Mouse (Mus musculus) thymus, adult 2 months (tissue): Measurements from ENCODE around the gene Neb. TPM values are rescaled to one million over a fixed set of nuclear protein-coding genes. Genes with fewer than 3 reads are reported as not detected.

ENCODE experiments used
- DNase-seq: peaks from one replicate; pipeline ENCODE4 v3.0.0; 2021
- H3K27ac ChIP-seq: fragments of 200-500 bp; 2 replicates; pipeline ENCODE4 v1.5.1; 2012; ENCODE audit warnings: low read length, control low read depth; ENCODE audit not compliant: control insufficient read depth, insufficient read depth
- H3K27me3 ChIP-seq: fragments of 200-500 bp; 2 replicates; pipeline ENCODE4 v1.6.1; 2012; ENCODE audit warnings: mild to moderate bottlenecking, low read length, moderate library complexity, mixed read lengths; ENCODE audit not compliant: control insufficient read depth, insufficient read depth
- H3K36me3 ChIP-seq: fragments of 200-500 bp; 2 replicates; pipeline ENCODE4 v1.6.1; 2012; ENCODE audit warnings: mild to moderate bottlenecking, low read length, moderate library complexity; ENCODE audit not compliant: control insufficient read depth, insufficient read depth
- H3K4me1 ChIP-seq: fragments of 200-500 bp; replicated peaks from 2 replicates; pipeline ENCODE4 v1.6.1; 2012; ENCODE audit warnings: low read length; ENCODE audit not compliant: control insufficient read depth, insufficient read depth
- H3K4me3 ChIP-seq: fragments of 200-500 bp; 2 replicates; pipeline ENCODE4 v1.5.1; 2012; ENCODE audit warnings: mild to moderate bottlenecking, low read length, control low read depth, moderate library complexity; ENCODE audit not compliant: control insufficient read depth, insufficient read depth
- CTCF ChIP-seq: fragments of 200-500 bp; IDR thresholded peaks from 2 replicates; pipeline ENCODE4 v1.5.1; 2012; ENCODE audit warnings: mild to moderate bottlenecking, control low read depth, low read length, moderate library complexity, borderline replicate concordance; ENCODE audit not compliant: control insufficient read depth, poor library complexity, insufficient read depth; ENCODE audit errors: extremely low read depth
- POLR2A ChIP-seq: fragments of 200-500 bp; IDR thresholded peaks from 2 replicates; pipeline ENCODE4 v1.6.1; 2012; ENCODE audit warnings: mild to moderate bottlenecking, low read length, control low read depth, moderate library complexity; ENCODE audit not compliant: control insufficient read depth, poor library complexity, insufficient read depth; ENCODE audit errors: extremely low read depth
- WGBS: fragments of 180-500 bp; shearing (Covaris S2); methylation state at CpG from one replicate; pipeline ENCODE4 v1.1.7; 2018; 5-methylcytosine and 5-hydroxymethylcytosine counted together
- polyA plus RNA-seq: library from polyadenylated mRNA; depleted of rRNA; stranded (reverse); fragments of >200 nt; gene quantifications from 2 replicates; pipeline ENCODE4 v1.2.3, GENCODE M21; 2012

The Neb gene
- polyA plus RNA-seq, 1 experiment = 0.85 TPM

DNA sequence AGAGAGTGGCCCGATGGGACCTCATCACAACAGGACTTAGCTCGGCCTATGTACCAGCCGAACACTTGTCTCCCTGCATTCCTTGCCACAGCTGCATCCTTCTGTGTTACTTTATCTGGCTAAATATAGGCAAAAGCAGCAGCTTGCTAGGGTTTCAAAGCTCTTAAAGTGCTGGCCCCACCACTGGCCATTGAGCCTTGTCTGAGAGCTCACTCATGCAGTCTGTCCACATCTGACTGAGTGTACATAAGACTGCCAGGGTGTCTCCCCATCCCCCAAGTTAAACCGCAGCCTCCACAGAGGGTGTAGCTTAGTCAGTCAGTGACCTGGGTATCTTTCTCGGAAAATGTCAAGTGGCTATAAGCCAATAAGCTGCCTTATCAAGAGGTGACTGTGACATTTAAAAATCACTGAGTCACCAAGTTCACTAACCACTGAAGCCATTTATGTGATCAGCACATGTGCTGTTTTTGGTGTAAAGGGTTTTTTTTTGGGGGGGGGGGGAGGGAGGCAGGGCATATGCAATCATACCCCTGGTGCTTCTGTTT is 59.2 kb downstream of the Neb start:
- H3K27ac ChIP-seq = no peak overlapping the region
- DNase-seq = no peak
- H3K27me3 ChIP-seq = no peaks in the 10 kb centered on the region
- peaks cover 10% of the 10 kb centered on the region for H3K4me1 ChIP-seq
- TF ChIP-seq CTCF (no peak), POLR2A (no peak)
- no peaks in the 10 kb centered on the region for H3K36me3 ChIP-seq
- no peak overlapping the region for H3K4me3 ChIP-seq
- WGBS = 23% methylated on average over 5 of the region's 5 CpGs

DNA sequence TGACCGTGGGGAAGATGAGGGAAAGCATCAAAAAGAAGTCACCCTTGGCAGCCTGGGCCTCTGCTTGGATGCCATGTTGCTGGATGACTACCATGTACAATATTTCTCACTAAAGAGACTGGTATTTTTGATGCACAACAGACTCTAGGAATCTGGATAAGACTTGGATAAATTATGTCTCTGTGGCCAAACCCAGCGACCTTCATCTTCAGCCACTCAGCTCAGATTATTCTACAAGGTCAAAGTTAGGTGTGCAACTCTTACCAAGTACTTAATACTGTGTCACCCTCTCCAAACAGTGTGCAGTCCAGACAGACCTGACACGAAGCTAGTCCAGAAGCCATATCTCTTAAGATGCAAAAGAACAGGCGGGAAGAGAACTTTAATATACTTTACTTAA is 60.8 kb downstream of the Neb start:
- no peaks in the 10 kb centered on the region for H3K27me3 ChIP-seq
- H3K36me3 ChIP-seq = no peaks in the 10 kb centered on the region
- TF ChIP-seq POLR2A (no peak), CTCF (no peak)
- WGBS = 94% methylated on average over 4 of the region's 4 CpGs
- peaks cover 10% of the 10 kb centered on the region for H3K4me1 ChIP-seq
- no peak for DNase-seq
- no peak overlapping the region for H3K27ac ChIP-seq
- H3K4me3 ChIP-seq = no peak overlapping the region

DNA sequence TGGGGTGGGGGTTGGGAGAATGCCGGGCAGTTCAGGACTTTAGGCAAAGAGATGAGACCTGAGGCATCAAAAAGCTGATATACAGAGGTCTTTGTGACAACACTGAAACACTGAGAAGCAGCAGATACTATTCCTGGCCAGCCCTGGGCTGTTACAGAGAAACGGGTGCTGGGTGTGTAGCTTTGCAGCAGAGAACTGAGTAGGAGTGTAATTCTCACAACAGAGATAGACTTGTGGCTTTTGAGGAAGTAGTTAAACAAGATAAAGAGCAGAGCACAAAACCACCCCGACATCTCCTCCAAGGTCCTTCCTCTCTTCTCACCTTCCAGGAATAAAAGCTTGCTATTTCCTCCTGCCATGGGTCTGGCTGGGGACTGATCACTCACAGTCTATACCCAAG is 62.5 kb downstream of the Neb start:
- peak; percentile 4 for DNase-seq
- H3K4me3 ChIP-seq = no peak overlapping the region
- 2% methylated on average over 3 of the region's 3 CpGs for WGBS
- H3K27me3 ChIP-seq = no peaks in the 10 kb centered on the region
- H3K36me3 ChIP-seq = no peaks in the 10 kb centered on the region
- peak overlapping the region; percentile 81; the same call in 1 of the 2 replicates for H3K27ac ChIP-seq
- TF ChIP-seq CTCF (no peak), POLR2A (no peak)
- peaks cover 12% of the 10 kb centered on the region for H3K4me1 ChIP-seq

DNA sequence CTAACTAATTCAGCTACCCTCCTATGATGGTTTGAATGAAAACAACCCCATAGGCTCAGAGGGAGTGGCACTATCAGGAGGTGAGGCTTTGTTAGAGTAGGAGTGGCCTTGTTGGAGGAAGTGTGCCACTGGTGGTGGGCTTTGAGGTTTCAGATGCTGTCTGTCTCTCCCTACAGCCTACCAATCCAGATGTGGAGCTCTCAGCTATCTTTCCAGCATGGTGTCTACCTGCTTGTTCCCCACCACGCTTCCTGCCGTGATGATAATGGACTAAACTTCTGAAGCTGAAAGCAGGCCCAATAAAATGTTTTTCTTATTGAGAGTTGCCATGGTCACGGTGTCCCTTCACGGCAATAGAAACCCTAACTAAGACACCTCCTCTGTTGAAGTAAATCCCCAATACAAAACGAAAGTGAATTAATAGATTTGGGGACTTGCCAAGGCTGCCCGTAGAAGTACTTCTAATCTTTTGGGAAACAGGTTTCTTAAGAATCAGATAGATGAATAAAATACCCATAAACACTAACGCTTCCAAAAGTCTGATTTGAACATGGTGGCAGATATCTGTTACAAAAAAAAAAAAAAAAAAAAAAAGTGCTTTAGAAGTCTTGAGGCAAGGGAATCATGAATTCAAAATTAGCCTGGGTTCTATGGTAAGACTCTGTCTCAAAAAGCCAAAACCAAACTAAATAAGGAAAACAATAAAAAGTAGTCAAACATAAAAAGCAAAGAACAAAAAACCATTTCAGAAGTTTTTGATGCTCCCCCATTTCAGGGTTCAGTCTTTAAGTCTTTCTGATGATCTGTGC is 63.1 kb downstream of the Neb start:
- DNase-seq = no peak
- WGBS = 13% methylated on average over 7 of the region's 7 CpGs
- no peak for TF ChIP-seq POLR2A
- no peak for TF ChIP-seq CTCF
- Histone ChIP-seq H3K4me1 (peaks cover 13% of the 10 kb centered on the region), H3K4me3 (no peak overlapping the region), H3K27me3 (no peaks in the 10 kb centered on the region), H3K36me3 (no peaks in the 10 kb centered on the region), H3K27ac (peak overlapping the region; percentile 81; the same call in 1 of the 2 replicates)

DNA sequence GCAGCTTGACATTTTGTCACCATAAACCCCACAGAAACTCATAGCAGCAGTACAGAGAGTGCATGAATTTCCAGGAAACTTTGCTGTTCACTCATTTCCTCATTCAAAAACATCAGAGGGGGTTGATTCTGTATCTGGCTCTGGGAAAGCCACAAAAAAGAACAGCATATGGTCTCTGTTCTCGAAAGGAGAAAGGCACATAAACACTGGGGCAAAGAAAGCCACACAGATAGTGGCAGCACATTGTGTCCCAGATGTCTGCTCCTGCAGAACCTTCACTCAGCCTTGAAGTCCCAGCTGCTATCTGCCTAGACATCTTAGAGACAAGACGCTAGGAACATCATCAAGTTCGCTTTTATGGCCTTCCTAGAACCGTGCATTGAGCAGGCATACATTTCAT is 67.5 kb downstream of the Neb start:
- no peaks in the 10 kb centered on the region for H3K36me3 ChIP-seq
- no peak for TF ChIP-seq POLR2A
- TF ChIP-seq CTCF = no peak
- no peak overlapping the region for H3K27ac ChIP-seq
- peaks cover 7% of the 10 kb centered on the region for H3K4me1 ChIP-seq
- DNase-seq = peak; percentile 8
- H3K4me3 ChIP-seq = no peak overlapping the region
- WGBS = 6% methylated on average over 4 of the region's 4 CpGs
- no peaks in the 10 kb centered on the region for H3K27me3 ChIP-seq

DNA sequence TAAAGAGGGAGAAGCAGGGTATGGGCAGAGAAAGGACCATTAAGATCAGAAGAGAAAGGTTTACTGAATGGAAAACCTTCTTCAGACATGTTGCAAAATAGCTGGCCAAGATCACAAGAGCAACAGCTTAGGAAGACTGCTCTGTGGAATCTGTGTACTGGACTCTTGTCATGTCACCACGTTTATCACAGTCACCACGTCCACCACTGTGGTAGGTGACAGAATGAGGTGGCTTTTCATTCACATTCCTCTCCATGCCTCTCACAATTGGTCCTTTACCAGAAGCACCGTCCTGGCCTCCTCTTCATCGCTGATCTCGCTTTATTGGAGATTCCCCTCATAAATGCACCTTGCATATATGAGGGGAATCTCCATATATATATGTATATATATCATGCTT is 71.6 kb downstream of the Neb start:
- Histone ChIP-seq H3K4me1 (peaks cover 4% of the 10 kb centered on the region; the same call in 1 of the 2 replicates), H3K27me3 (no peaks in the 10 kb centered on the region), H3K4me3 (no peak overlapping the region), H3K36me3 (no peaks in the 10 kb centered on the region), H3K27ac (no peak overlapping the region)
- 93% methylated on average over 5 of the region's 5 CpGs for WGBS
- TF ChIP-seq POLR2A (no peak), CTCF (no peak)
- DNase-seq = no peak

DNA sequence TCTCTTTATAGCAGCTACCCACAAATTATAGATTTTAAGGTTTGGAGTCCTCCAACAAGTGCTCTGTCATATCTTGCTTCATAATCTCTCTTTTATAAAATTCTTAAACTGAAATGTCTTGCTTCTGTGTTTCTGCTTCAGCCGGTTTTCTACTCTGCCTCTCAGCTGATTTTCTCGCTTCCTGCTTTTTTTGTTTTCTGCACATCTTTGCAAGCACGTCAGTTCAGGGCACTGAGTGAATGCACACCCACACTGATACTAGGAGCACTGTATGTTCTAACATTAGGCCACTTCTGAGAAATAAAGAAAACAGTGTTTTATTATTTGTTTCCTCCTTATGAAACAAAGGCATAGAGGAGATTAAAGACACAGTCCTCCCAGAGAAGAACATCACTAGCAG is 73.7 kb downstream of the Neb start:
- Histone ChIP-seq H3K4me1 (no peaks in the 10 kb centered on the region), H3K27ac (no peak overlapping the region), H3K4me3 (no peak overlapping the region), H3K36me3 (no peaks in the 10 kb centered on the region), H3K27me3 (no peaks in the 10 kb centered on the region)
- no peak for DNase-seq
- 56% methylated on average over 3 of the region's 3 CpGs for whole genome bisulfite sequencing
- TF ChIP-seq POLR2A (no peak), CTCF (no peak)
